Mouse (Mus musculus) layer of hippocampus, adult 9-10 months (tissue): Measurements from ENCODE around the gene Mapk9.

Source experiments
- DNase-seq: peaks from one replicate; pipeline ENCODE4 v3.0.0; 2022; ENCODE audit warnings: low spot score

Gene Mapk9

GRCm38 (mm10) chr11:49893806-49894205 is 47.3 kb downstream of the Mapk9 start:
- DNase-seq: no peak

GRCm38 (mm10) chr11:49895966-49896590 is 49.5 kb downstream of the Mapk9 start:
- no peak for DNase-seq

GRCm38 (mm10) chr11:49900043-49900442 is 53.5 kb downstream of the Mapk9 start:
- no peak for DNase-seq

DNA sequence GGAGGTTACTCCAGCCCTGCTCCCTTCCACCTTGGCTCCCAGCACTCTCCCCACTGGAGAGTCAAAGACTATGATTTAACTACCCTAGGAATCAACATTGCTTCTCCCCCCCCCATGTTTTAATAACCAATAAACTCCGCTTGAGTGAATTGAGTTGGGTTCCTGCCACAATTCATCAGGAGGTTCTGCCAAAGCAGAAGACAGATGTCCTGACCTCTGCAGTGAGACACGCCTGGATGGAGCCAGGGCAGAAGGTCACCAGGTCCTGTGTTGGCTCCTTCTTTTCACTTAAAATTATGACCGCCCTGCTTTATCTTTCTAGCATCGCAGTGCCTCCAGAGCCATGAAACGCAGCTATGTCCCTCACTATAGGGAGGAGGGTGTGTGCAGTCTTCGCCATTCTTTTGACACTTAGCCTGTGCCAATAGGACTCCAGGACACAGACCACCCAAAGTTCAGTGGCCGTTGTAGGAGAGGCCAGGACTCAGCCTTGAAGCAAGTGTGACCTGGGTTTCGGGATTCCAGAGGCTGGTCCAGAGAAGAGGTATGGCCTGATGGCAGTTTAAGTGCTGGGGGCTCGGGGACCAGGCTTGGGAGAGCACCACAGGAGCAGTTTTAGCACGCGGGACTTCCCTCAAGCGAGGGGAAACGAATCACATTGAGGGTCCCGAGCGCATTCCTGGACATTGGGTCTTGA is 54.6 kb downstream of the Mapk9 start:
- DNase-seq: no peak

GRCm38 (mm10) chr11:49901659-49902458 is 55.3 kb downstream of the Mapk9 start, which contains the start of gene Rasgef1c:
Rasgef1c (plus strand) TSS chr11:49901835.
- no peak for DNase-seq

DNA sequence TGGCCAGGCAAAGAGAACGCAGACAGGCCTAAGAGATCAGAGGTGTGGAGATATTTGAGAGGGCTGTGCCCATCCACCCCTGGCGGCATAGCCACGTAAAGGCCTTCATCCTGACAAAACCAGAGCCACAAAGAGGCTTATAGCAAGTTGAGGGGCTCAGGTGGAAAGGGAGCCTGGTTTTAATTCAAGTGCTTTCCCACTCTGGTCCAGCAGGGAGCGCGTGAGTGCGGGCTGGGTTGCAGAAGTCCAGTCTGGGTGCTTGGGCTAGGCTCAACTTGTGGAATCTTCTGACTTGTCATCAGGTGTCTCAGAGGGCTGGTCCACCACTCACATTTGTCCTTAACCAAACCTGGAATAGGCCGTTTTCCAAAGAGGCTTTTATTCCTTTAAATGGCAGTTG is 56.8 kb downstream of the Mapk9 start:
- DNase-seq: no peak

GRCm38 (mm10) chr11:49918521-49919180 is 72.1 kb downstream of the Mapk9 start:
- DNase-seq: no peak

GRCm38 (mm10) chr11:49919304-49919703 is 72.8 kb downstream of the Mapk9 start:
- no peak for DNase-seq

DNA sequence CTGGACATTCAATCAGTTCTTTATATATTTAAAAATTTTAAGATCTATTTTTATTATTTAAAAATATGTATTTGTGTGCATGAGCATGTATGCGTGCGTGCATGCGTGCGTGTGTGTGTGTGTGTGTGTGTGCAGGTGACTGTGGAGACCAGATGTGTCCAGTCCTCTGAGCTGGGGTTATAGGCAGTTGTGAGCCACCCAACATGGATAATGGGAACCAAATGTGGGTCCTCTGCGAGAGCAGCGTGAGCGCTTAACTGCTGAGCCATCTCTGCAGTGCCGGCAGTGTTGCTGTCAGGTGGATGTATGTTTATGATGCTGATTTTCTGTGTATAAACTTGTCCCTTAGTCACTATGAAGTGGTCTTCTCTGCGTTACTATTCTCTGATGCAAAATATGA is 77.0 kb downstream of the Mapk9 start:
- DNase-seq: no peak

DNA sequence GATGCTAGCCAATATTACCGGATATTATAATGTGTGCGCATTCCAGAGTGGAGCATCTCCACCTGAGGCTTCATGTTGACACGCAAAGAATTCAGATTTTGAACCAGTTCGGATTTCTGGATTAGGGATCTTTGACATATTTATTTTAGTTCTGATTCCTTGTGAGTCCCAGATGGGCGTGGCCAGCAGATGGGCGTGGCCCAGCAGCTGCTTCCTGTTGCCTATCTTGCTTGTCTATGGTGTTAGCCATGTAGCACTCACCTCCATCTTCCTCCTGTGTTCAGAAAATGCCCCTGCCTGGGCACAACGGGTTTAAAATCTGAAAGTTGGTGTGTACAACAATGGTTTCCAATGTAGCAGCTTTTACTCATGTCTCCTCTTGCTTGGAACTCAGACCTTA is 79.6 kb downstream of the Mapk9 start:
- DNase-seq: no peak

- DNase-seq: no peak
These were observed 80.6 kb downstream of the Mapk9 start for GRCm38 (mm10) chr11:49927169-49927568.

DNA sequence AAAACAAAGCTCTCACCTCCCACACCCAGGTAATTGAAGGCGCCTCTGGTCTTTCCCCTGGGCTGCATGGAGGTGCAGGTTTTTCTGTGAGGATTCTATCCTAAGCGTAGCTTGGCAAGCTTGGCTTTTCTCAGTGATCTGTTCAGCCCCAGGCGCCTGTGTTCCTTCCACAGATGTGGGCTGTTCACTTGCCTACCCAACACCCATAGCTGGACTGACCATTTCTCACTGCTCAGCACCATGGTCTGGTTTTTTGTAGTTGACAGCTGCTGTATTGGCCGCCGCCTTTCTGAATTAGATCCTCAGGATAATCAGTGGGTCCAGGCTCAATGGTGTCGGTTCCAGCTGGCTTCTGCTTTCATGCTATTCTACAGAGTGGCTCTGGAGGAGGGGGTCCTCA is 81.1 kb downstream of the Mapk9 start:
- no peak for DNase-seq

GRCm38 (mm10) chr11:49931037-49931625 is 84.6 kb downstream of the Mapk9 start:
- DNase-seq: no peak

DNA sequence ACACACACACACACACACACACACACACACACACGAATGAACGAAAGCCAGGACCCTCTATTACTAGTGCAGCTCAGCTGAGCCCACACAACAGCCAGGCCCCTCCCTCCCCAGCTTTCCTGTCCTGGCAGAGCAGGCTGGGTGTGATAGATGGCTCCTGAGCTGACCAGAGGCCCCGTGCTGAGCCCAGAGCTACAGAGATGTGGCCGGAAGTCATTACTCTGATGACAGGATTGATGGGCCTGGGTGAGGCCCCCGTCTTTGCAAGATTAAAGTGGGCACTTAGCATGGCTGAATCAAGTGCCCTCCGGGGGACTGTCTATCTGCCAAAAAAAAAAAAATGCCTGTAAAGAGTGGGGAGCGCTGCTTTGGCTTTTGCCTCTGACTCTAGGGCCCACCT is 85.3 kb downstream of the Mapk9 start:
- no peak for DNase-seq

GRCm38 (mm10) chr11:49933811-49934210 is 87.3 kb downstream of the Mapk9 start:
- no peak for DNase-seq

- DNase-seq: no peak
These were observed 87.8 kb downstream of the Mapk9 start for GRCm38 (mm10) chr11:49934322-49934721.
